Mouse (Mus musculus) E14TG2a.4 (cell line): ENCODE measurements around the gene Ddx27.

ENCODE experiments used
- CTCF ChIP-seq: conservative IDR thresholded peaks from 2 replicates; pipeline ENCODE4 v1.5.1; 2014; ENCODE audit warnings: low read length
- POU5F1 ChIP-seq: IDR thresholded peaks from 2 replicates; pipeline ENCODE4 v1.6.1; 2014; ENCODE audit warnings: low read length, borderline replicate concordance

DNA sequence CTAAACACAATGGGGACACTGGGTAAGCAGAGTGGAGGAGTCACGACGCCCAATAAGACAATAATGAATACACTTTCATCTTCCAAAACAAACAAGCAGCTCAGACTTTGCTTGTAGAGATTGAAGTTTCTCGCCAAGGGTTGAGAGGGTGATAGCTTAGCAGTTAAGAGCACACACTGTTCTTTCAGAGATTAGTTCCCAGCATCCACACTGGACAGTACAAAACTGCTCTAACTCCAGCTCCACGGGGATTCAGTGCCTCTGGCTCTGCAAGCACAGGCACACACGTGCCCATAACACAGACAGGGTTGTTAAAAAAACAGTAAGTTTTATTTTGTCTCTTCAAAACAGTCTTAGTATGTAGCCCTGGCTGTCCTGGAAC, 41.9 kb downstream of the Ddx27 start:
- TF ChIP-seq CTCF, result no peak
- no peak for TF ChIP-seq POU5F1
